ENCODE assay signal across 8 mouse cellular contexts in genomic region chr15:99259730-99260252, GRCm38 (mm10). TPM values are rescaled to one million over a fixed set of nuclear protein-coding genes. Genes with fewer than 3 reads are reported as not detected.
DNase-seq lines count a peak whose midpoint lies in the region; ATAC-seq and TF ChIP-seq lines count a peak whose summit lies in the region.

No protein-coding gene starts in this region.

- DNase-seq in MEL-GATA-1-ER (ENCODE audit: extremely low read depth, low read depth): peak; percentile 70
- DNase-seq in brain, adult 2 months (ENCODE audit: low read depth, low spot score): peak; percentile 92
- DNase-seq in forebrain, postnatal 0 days: peak; percentile 45
- peak; percentile 82 for DNase-seq in hindbrain, embryonic 10.5 days (ENCODE audit: low spot score)
- DNase-seq in layer of hippocampus, postnatal 36 days: peak; percentile 50 to 52
- DNase-seq in right cerebral cortex, postnatal 25 days: peak; percentile 50
- DNase-seq in cerebellum, adult 9-10 months: no peak

- H3K27me3 ChIP-seq in forebrain, postnatal 0 days (ENCODE audit: insufficient read depth, low read length): no peaks in the 10 kb centered on the region
- H3K27me3 ChIP-seq in hindbrain, embryonic 10.5 days (ENCODE audit: insufficient read depth, poor library complexity, severe bottlenecking): no peaks in the 10 kb centered on the region

- 0 out of 2 replicates have a peak overlapping the region, but pooled peaks have one; percentile 6 for H3K27ac ChIP-seq in forebrain, postnatal 0 days (ENCODE audit: low read depth, low read length)
- peak overlapping the region; percentile 66 for H3K27ac ChIP-seq in hindbrain, embryonic 10.5 days

- peak overlapping the region; percentile 37 for H3K4me2 ChIP-seq in forebrain, postnatal 0 days (ENCODE audit: low read depth)

- no peak; the same call in 1 of the 2 replicates for ATAC-seq in forebrain, postnatal 0 days
- ATAC-seq in megakaryocyte progenitor cell, adult 5-6 weeks (replicated peaks; ENCODE audit: poor library complexity): peak; percentile 96

- 2% methylated on average over 8 of the region's 10 CpGs for WGBS in forebrain, postnatal 0 days
- WGBS in hindbrain, embryonic 10.5 days: 0% methylated on average over 9 of the region's 10 CpGs

- no peaks in the 10 kb centered on the region for H3K36me3 ChIP-seq in forebrain, postnatal 0 days (ENCODE audit: insufficient read depth)
- H3K36me3 ChIP-seq in hindbrain, embryonic 10.5 days: no peaks in the 10 kb centered on the region

- H3K4me1 ChIP-seq in forebrain, postnatal 0 days (ENCODE audit: insufficient read depth): no peaks in the 10 kb centered on the region
- peaks cover 17% of the 10 kb centered on the region for H3K4me1 ChIP-seq in hindbrain, embryonic 10.5 days (replicated peaks)

- H3K4me3 ChIP-seq in forebrain, postnatal 0 days (ENCODE audit: low read depth, low read length): peak overlapping the region; percentile 7; the same call in 1 of the 2 replicates
- H3K4me3 ChIP-seq in hindbrain, embryonic 10.5 days: peak overlapping the region; percentile 33

- no peaks in the 10 kb centered on the region for H3K9me3 ChIP-seq in forebrain, postnatal 0 days (ENCODE audit: low read length)
- no peaks in the 10 kb centered on the region for H3K9me3 ChIP-seq in hindbrain, embryonic 10.5 days

- TF ChIP-seq CTCF in forebrain, postnatal 0 days (IDR thresholded peaks at IDR 0.05; ENCODE audit: low read depth): no peak

- no peak overlapping the region for H3K9ac ChIP-seq in forebrain, postnatal 0 days

RNA-seq across cellular contexts. Expression of gene Mcrs1, which starts 8.0 kb away (rescaled TPM):
- 231 and 250 TPM in 2 replicates for total RNA-seq in forebrain, postnatal 0 days (2014; rRNA removed)
- 242 and 258 TPM in 2 replicates for polyA plus RNA-seq in forebrain, postnatal 0 days (2015; fragmentation: Nextera tagmentation; extraction: Ambion mirVana)
- polyA plus RNA-seq in hindbrain, embryonic 10.5 days (2016; fragmentation: Nextera tagmentation; extraction: Ambion mirVana): 194 and 213 TPM in 2 replicates
- 10 to 100 TPM; 63.3 to 71.5 TPM for total RNA-seq in layer of hippocampus, postnatal 36 days (2021)
- 37.8 and 41.4 TPM in 2 replicates for total RNA-seq in megakaryocyte progenitor cell, adult 5-6 weeks (2015)
- total RNA-seq in megakaryocyte progenitor cell, adult 5-6 weeks (2017): 28.2 and 39.7 TPM in 2 replicates

RNA-seq across cellular contexts. Expression of gene Prpf40b, which starts 35.1 kb away (rescaled TPM):
- total RNA-seq in forebrain, postnatal 0 days (2014; rRNA removed): 110 and 116 TPM in 2 replicates
- 69.1 and 89.7 TPM in 2 replicates for polyA plus RNA-seq in forebrain, postnatal 0 days (2015; fragmentation: Nextera tagmentation; extraction: Ambion mirVana)
- polyA plus RNA-seq in hindbrain, embryonic 10.5 days (2016; fragmentation: Nextera tagmentation; extraction: Ambion mirVana): 61.1 and 63.3 TPM in 2 replicates
- total RNA-seq in layer of hippocampus, postnatal 36 days (2021): 10 to 100 TPM; 96.8 to 98.3 TPM
- 7.8 and 11.0 TPM in 2 replicates for total RNA-seq in megakaryocyte progenitor cell, adult 5-6 weeks (2015)
- total RNA-seq in megakaryocyte progenitor cell, adult 5-6 weeks (2017): 8.1 and 10.3 TPM in 2 replicates

RNA-seq across cellular contexts. Expression of gene Kcnh3, which starts 35.1 kb away (rescaled TPM):
- total RNA-seq in forebrain, postnatal 0 days (2014; rRNA removed): 22.9 and 435 TPM in 2 replicates
- polyA plus RNA-seq in forebrain, postnatal 0 days (2015; fragmentation: Nextera tagmentation; extraction: Ambion mirVana): 7.7 and 8.2 TPM in 2 replicates
- polyA plus RNA-seq in hindbrain, embryonic 10.5 days (2016; fragmentation: Nextera tagmentation; extraction: Ambion mirVana): 0.04 and 0.12 TPM in 2 replicates
- total RNA-seq in layer of hippocampus, postnatal 36 days (2021): 10 to 100 TPM; 71.6 to 78.9 TPM
- total RNA-seq in megakaryocyte progenitor cell, adult 5-6 weeks (2015): not detected in 2 replicates
- total RNA-seq in megakaryocyte progenitor cell, adult 5-6 weeks (2017): not detected in 2 replicates

RNA-seq across cellular contexts. Expression of gene Fam186b, which starts 35.9 kb away (rescaled TPM):
- 0.52 and 1.5 TPM in 2 replicates for total RNA-seq in forebrain, postnatal 0 days (2014; rRNA removed)
- polyA plus RNA-seq in forebrain, postnatal 0 days (2015; fragmentation: Nextera tagmentation; extraction: Ambion mirVana): 0.58 and 0.85 TPM in 2 replicates
- polyA plus RNA-seq in hindbrain, embryonic 10.5 days (2016; fragmentation: Nextera tagmentation; extraction: Ambion mirVana): 0.20 and 0.27 TPM in 2 replicates
- total RNA-seq in layer of hippocampus, postnatal 36 days (2021): 1 to 10 TPM; 1.1 to 1.6 TPM
- total RNA-seq in megakaryocyte progenitor cell, adult 5-6 weeks (2015): not detected in 2 replicates
- not detected in 2 replicates for total RNA-seq in megakaryocyte progenitor cell, adult 5-6 weeks (2017)

Comparison
In these comparisons a context has a peak if more than half of its experiments do, and no peak if none do; other contexts are left out.
1. RNA of gene Kcnh3, which starts 35.1 kb away (total RNA-seq): 22.9 to 435 TPM in forebrain, postnatal 0 days and 71.6 to 78.9 TPM in layer of hippocampus, postnatal 36 days; not detected in megakaryocyte progenitor cell, adult 5-6 weeks; every median in the first group is over 10 times any median in the second.